Mouse (Mus musculus): Measurements from ENCODE around the gene Dscaml1. TPM values are rescaled to one million over a fixed set of nuclear protein-coding genes. Genes with fewer than 3 reads are reported as not detected.

Dscaml1 gene
- polyA plus RNA-seq, 2 experiments, result not detected

DNA sequence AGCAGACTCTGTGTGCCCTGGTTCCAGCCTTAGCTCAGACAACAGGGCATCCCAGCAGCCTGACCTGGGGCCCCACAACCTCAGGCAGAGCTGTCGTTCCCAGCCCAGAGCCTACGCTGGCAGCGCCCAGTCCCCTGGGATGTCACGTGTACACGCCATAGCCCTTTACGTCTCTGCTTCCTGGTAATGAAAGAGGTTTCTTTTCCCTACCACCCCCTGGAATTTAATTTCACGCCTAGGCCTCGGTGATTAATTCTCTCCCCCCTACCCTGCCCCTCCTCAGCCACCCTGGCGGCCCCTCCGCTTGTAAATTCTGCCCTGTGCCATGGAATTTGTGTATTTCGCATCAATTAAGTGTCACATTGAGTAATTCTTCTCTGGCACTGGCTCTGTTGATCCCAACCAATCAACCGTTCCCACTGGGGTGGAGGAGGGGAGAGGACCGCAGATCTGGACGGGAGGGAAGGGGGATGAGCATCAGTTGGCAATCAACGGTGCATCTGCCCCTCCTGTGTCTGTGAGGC lies 238.5 kb downstream of the Dscaml1 start:
- Histone ChIP-seq H3K9me3 (ENCODE audit: control insufficient read depth, low read length) (no peaks in the 10 kb centered on the region), H3K9ac (replicated peaks) (no peak overlapping the region), H3K4me3 (ENCODE audit: insufficient read depth in 1 of 2, low read depth in 2 of 2, low read length in 2 of 2) (no peak overlapping the region), H3K27me3 (ENCODE audit: control insufficient read depth, insufficient read depth, low read length) (no peaks in the 10 kb centered on the region), H3K27ac (no peak overlapping the region), H3K36me3 (replicated peaks; ENCODE audit: control insufficient read depth, insufficient read depth, low read depth) (no peaks in the 10 kb centered on the region), H3K4me1 (replicated peaks; ENCODE audit: control insufficient read depth in 2 of 2, insufficient read depth in 2 of 2, low read length in 1 of 2) (no peaks in the 10 kb centered on the region), H3K4me2 (ENCODE audit: low read depth) (no peak overlapping the region)
- TF ChIP-seq EP300 (IDR thresholded peaks at IDR 0.05; ENCODE audit: low read depth) (no peak), CTCF (IDR thresholded peaks at IDR 0.05; ENCODE audit: low read depth) (no peak)
- WGBS (ENCODE audit: insufficient replicate concordance), result 60% methylated on average over 15 of the region's 15 CpGs
- DNase-seq (ENCODE audit: low read depth in 3 of 3, low spot score in 3 of 3), result no peak
- no peak for ATAC-seq (ENCODE audit: insufficient read depth)

DNA sequence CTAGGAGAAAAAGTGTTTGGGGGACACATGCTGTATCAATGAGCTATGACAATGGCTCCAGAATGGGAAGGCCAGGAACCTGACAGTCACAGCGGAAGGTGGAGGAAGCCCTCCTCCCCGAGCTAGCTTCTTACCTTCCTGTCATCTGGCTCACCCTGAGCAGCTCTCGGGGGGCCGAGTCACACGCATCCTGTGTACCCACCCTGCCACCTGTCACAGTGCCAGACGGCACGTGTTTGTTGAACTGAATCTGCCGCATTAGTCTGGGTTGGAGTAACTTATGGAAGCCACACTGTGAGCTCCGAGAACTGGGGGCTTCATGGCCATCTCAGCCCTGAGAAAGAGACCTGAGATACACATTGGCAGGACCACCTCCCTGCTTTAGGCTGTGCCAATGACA lies 249.5 kb downstream of the Dscaml1 start:
- no peak for TF ChIP-seq EP300 (IDR thresholded peaks at IDR 0.05; ENCODE audit: low read depth)
- no peak for TF ChIP-seq CTCF (IDR thresholded peaks at IDR 0.05; ENCODE audit: low read depth)
- H3K4me3 ChIP-seq (ENCODE audit: insufficient read depth in 1 of 2, low read depth in 2 of 2, low read length in 2 of 2), result no peak overlapping the region
- H3K9me3 ChIP-seq (ENCODE audit: control insufficient read depth, low read length), result no peaks in the 10 kb centered on the region
- WGBS (ENCODE audit: insufficient replicate concordance), result 66% methylated on average over 9 of the region's 9 CpGs
- no peaks in the 10 kb centered on the region for H3K4me1 ChIP-seq (replicated peaks; ENCODE audit: control insufficient read depth in 2 of 2, insufficient read depth in 2 of 2, low read length in 1 of 2)
- H3K36me3 ChIP-seq (replicated peaks; ENCODE audit: control insufficient read depth, insufficient read depth, low read depth), result no peaks in the 10 kb centered on the region
- H3K27ac ChIP-seq, result no peak overlapping the region
- no peak overlapping the region for H3K4me2 ChIP-seq (ENCODE audit: low read depth)
- DNase-seq (ENCODE audit: low read depth in 3 of 3, low spot score in 3 of 3), result no peak
- no peak for ATAC-seq (ENCODE audit: insufficient read depth)
- no peak overlapping the region for H3K9ac ChIP-seq (replicated peaks)
- H3K27me3 ChIP-seq (ENCODE audit: control insufficient read depth, insufficient read depth, low read length), result no peaks in the 10 kb centered on the region

DNA sequence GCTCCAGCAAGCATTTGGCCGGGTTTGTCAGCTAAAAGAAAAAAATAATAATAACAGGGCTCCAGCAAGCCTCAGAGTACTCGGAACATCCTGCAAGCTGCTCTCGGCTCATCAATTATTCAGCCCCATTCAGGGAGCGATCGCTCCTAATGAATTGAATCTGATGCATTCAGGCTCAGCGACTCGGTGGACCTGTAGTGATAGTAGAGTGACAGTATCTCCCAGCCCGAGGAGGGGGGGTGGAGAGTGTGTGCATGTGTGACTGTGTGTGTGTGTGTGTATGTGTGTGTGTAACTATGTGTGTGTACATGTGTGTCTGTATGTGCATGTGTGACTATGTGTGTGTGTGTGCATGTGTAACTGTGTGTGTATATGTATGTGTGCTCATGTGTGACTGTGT lies 250.2 kb downstream of the Dscaml1 start:
- H3K4me3 ChIP-seq (ENCODE audit: insufficient read depth in 1 of 2, low read depth in 2 of 2, low read length in 2 of 2), result no peak overlapping the region
- no peaks in the 10 kb centered on the region for H3K36me3 ChIP-seq (replicated peaks; ENCODE audit: control insufficient read depth, insufficient read depth, low read depth)
- ATAC-seq (ENCODE audit: insufficient read depth) (no peak), DNase-seq (ENCODE audit: low read depth in 3 of 3, low spot score in 3 of 3) (no peak)
- TF ChIP-seq CTCF (IDR thresholded peaks at IDR 0.05; ENCODE audit: low read depth), result no peak
- no peak for TF ChIP-seq EP300 (IDR thresholded peaks at IDR 0.05; ENCODE audit: low read depth)
- 69% methylated on average over 8 of the region's 8 CpGs for whole genome bisulfite sequencing (ENCODE audit: insufficient replicate concordance)
- H3K4me2 ChIP-seq (ENCODE audit: low read depth), result no peak overlapping the region
- no peak overlapping the region for H3K27ac ChIP-seq
- no peaks in the 10 kb centered on the region for H3K27me3 ChIP-seq (ENCODE audit: control insufficient read depth, insufficient read depth, low read length)
- H3K4me1 ChIP-seq (replicated peaks; ENCODE audit: control insufficient read depth in 2 of 2, insufficient read depth in 2 of 2, low read length in 1 of 2), result no peaks in the 10 kb centered on the region
- H3K9me3 ChIP-seq (ENCODE audit: control insufficient read depth, low read length), result no peaks in the 10 kb centered on the region
- H3K9ac ChIP-seq (replicated peaks), result no peak overlapping the region

DNA sequence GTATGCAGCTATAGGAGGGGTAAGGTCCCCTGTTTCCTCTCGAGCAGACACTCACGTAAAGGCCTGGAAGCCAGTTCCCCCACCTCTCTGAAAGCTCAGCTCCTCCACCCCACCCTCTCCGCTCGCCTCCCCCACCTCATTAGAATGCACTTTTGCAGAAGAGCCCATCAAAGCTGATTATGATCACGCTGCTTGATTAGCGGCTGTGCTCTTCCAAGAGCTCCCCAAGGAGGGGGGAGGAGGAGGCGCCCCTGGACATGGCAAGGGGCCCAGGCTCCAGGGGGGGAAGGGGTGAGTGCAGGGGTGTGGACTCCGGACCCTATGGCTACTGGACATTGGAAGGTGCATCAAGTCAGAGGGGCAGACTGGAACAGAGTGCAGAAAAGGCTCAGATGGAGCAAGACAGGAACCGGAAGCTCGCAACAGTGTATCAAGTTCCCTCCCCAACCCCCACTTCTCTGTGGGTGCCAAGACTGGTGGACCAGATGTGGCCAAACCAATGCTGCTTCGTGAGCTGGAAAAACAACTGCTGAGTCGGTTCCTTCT lies 250.9 kb downstream of the Dscaml1 start:
- WGBS (ENCODE audit: insufficient replicate concordance), result 29% methylated on average over 12 of the region's 12 CpGs
- no peaks in the 10 kb centered on the region for H3K27me3 ChIP-seq (ENCODE audit: control insufficient read depth, insufficient read depth, low read length)
- ATAC-seq (ENCODE audit: insufficient read depth), result no peak
- no peaks in the 10 kb centered on the region for H3K36me3 ChIP-seq (replicated peaks; ENCODE audit: control insufficient read depth, insufficient read depth, low read depth)
- TF ChIP-seq CTCF (IDR thresholded peaks at IDR 0.05; ENCODE audit: low read depth), result no peak
- no peak for TF ChIP-seq EP300 (IDR thresholded peaks at IDR 0.05; ENCODE audit: low read depth)
- H3K4me3 ChIP-seq (ENCODE audit: insufficient read depth in 1 of 2, low read depth in 2 of 2, low read length in 2 of 2), result no peak overlapping the region
- H3K9ac ChIP-seq (replicated peaks), result no peak overlapping the region
- H3K9me3 ChIP-seq (ENCODE audit: control insufficient read depth, low read length), result no peaks in the 10 kb centered on the region
- H3K27ac ChIP-seq, result no peak overlapping the region
- no peak for DNase-seq (ENCODE audit: low read depth in 3 of 3, low spot score in 3 of 3)
- no peaks in the 10 kb centered on the region for H3K4me1 ChIP-seq (replicated peaks; ENCODE audit: control insufficient read depth in 2 of 2, insufficient read depth in 2 of 2, low read length in 1 of 2)
- no peak overlapping the region for H3K4me2 ChIP-seq (ENCODE audit: low read depth)

DNA sequence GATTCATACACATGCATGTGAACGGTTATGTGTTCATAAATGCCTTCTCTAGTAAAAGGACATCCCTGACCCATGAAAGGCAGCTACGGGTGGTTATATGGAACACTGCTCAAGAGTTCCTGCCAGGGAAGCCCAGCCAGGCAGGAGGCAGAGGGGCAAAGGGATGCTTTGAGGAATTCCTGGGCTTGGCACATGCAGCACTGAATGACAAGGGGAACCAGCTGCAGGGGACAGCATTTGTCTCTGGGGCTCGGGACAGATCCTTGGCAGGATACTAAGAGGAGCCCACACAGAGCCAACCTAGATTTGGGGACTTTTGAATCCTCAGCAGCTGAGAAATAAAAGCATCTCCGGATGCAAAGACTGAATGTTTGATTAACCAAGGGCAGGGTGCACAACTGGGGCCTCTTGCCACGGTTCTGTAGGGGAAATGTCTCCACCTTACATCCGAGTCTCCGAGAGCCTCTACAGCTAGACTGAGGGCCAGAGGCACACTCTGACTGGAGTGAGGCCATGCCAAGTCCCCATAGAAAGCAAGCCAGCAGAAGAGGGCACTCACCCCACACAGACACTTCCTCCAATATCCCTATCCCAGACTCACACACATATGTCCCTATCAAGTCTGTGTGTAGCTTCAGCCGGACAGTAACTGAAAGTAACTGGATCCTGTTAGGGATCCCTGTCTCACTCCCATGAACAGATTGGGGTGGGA lies 251.7 kb downstream of the Dscaml1 start:
- H3K27ac ChIP-seq, result no peak overlapping the region

More for the DNA sequence above, 251.7 kb downstream of the Dscaml1 start:
- 51% methylated on average over 8 of the region's 8 CpGs for WGBS (ENCODE audit: insufficient replicate concordance)
- H3K36me3 ChIP-seq (replicated peaks; ENCODE audit: control insufficient read depth, insufficient read depth, low read depth), result no peaks in the 10 kb centered on the region
- no peak for ATAC-seq (ENCODE audit: insufficient read depth)
- H3K4me2 ChIP-seq (ENCODE audit: low read depth), result no peak overlapping the region
- no peaks in the 10 kb centered on the region for H3K27me3 ChIP-seq (ENCODE audit: control insufficient read depth, insufficient read depth, low read length)
- no peak overlapping the region for H3K4me3 ChIP-seq (ENCODE audit: insufficient read depth in 1 of 2, low read depth in 2 of 2, low read length in 2 of 2)
- no peak for TF ChIP-seq EP300 (IDR thresholded peaks at IDR 0.05; ENCODE audit: low read depth)
- no peak for TF ChIP-seq CTCF (IDR thresholded peaks at IDR 0.05; ENCODE audit: low read depth)
- DNase-seq (ENCODE audit: low read depth in 3 of 3, low spot score in 3 of 3), result no peak
- no peak overlapping the region for H3K9ac ChIP-seq (replicated peaks)
- H3K4me1 ChIP-seq (replicated peaks; ENCODE audit: control insufficient read depth in 2 of 2, insufficient read depth in 2 of 2, low read length in 1 of 2), result no peaks in the 10 kb centered on the region
- no peaks in the 10 kb centered on the region for H3K9me3 ChIP-seq (ENCODE audit: control insufficient read depth, low read length)
